Mouse (Mus musculus) CH12.LX (cell line): ENCODE measurements around the gene Igsf23. TPM values are rescaled to one million over a fixed set of nuclear protein-coding genes. Genes with fewer than 3 reads are reported as not detected.

ENCODE experiments used
- DNase-seq: peaks from one replicate; pipeline ENCODE4 v3.0.0-alpha.2; 2013; ENCODE audit errors: extremely low read depth
- H3K27ac ChIP-seq: 2 replicates; pipeline ENCODE4 v1.5.1; 2012; ENCODE audit warnings: low read depth, mild to moderate bottlenecking, control low read depth, moderate library complexity; ENCODE audit not compliant: insufficient read depth
- H3K27me3 ChIP-seq: replicated peaks from 2 replicates; pipeline ENCODE3; 2012; ENCODE audit warnings: inconsistent platforms
- H3K36me3 ChIP-seq, 2 experiments: replicated peaks in 1 of 2; 2 replicates each; pipeline versions ENCODE3 to v1.6.1; 2012; ENCODE audit warnings: inconsistent platforms in 1 of 2, low read length in 1 of 2, mild to moderate bottlenecking in 1 of 2, mixed read lengths in 1 of 2, moderate library complexity in 1 of 2; ENCODE audit not compliant: control insufficient read depth in 1 of 2, insufficient read depth in 1 of 2
- H3K4me1 ChIP-seq, 2 experiments: 2 replicates each; pipeline ENCODE4 v1.6.1; 2012; ENCODE audit warnings: inconsistent platforms in 1 of 2, moderate library complexity in 1 of 2; ENCODE audit not compliant: insufficient read depth in 2 of 2, control insufficient read depth in 1 of 2
- H3K4me2 ChIP-seq: 2 replicates; pipeline ENCODE4 v1.6.1; 2012; ENCODE audit warnings: low read depth, mild to moderate bottlenecking, control low read depth; ENCODE audit not compliant: poor library complexity, insufficient read depth, severe bottlenecking
- H3K4me3 ChIP-seq, 3 experiments: fragments of 150-350 bp in 1 of 3; sonication (generic) in 1 of 3; replicated peaks in 1 of 3; 2 replicates each; pipeline versions ENCODE3 to v1.5.1; 2011 to 2012; ENCODE audit warnings: low read depth in 2 of 3, low read length in 2 of 3, mild to moderate bottlenecking in 2 of 3, moderate library complexity in 2 of 3, control low read depth in 1 of 3, improper control_type of control experiment in 1 of 3, inconsistent platforms in 1 of 3, mixed read lengths in 1 of 3; ENCODE audit not compliant: poor library complexity in 1 of 3
- H3K79me2 ChIP-seq: replicated peaks from 2 replicates; pipeline ENCODE4 v1.6.1; 2012; ENCODE audit warnings: mild to moderate bottlenecking, moderate library complexity; ENCODE audit not compliant: control insufficient read depth, poor library complexity, insufficient read depth, severe bottlenecking; ENCODE audit errors: extremely low read depth
- H3K9ac ChIP-seq: 2 replicates; pipeline ENCODE4 v1.6.1; 2012; ENCODE audit warnings: low read depth, mild to moderate bottlenecking, control low read depth, moderate library complexity; ENCODE audit not compliant: insufficient read depth
- H3K9me3 ChIP-seq: replicated peaks from 2 replicates; pipeline ENCODE3; 2012; ENCODE audit warnings: low read length, inconsistent platforms, mixed read lengths
- CHD1 ChIP-seq: IDR thresholded peaks from 2 replicates; pipeline ENCODE4 v1.6.1; 2012; ENCODE audit warnings: low read depth, low read length, improper control_type of control experiment, inconsistent platforms
- CHD2 ChIP-seq: IDR thresholded peaks from 2 replicates; pipeline ENCODE4 v1.6.1; 2011; ENCODE audit warnings: low read length, improper control_type of control experiment
- ELF1 ChIP-seq: IDR thresholded peaks from 2 replicates; pipeline ENCODE4 v1.6.1; 2014; ENCODE audit warnings: low read depth, mild to moderate bottlenecking, inconsistent platforms, low read length, improper control_type of control experiment
- EP300 ChIP-seq: IDR thresholded peaks from 2 replicates; pipeline ENCODE4 v1.6.1; 2011; ENCODE audit warnings: low read length, improper control_type of control experiment
- ETS1 ChIP-seq: conservative IDR thresholded peaks from 2 replicates; pipeline ENCODE4 v1.6.1; 2012; ENCODE audit warnings: low read depth, mild to moderate bottlenecking, inconsistent platforms, low read length, improper control_type of control experiment, moderate library complexity
- HCFC1 ChIP-seq: IDR thresholded peaks from 2 replicates; pipeline ENCODE4 v1.6.1; 2012; ENCODE audit warnings: low read depth, mild to moderate bottlenecking, inconsistent platforms, low read length, improper control_type of control experiment
- IRF4 ChIP-seq: IDR thresholded peaks from 2 replicates; pipeline ENCODE4 v1.6.1; 2014; ENCODE audit warnings: low read depth, mild to moderate bottlenecking, inconsistent platforms, low read length, improper control_type of control experiment
- JUND ChIP-seq: conservative IDR thresholded peaks from 2 replicates; pipeline ENCODE4 v1.6.1; 2011; ENCODE audit warnings: low read depth, low read length, improper control_type of control experiment
- KAT2A ChIP-seq: IDR thresholded peaks from 2 replicates; pipeline ENCODE4 v1.6.1; 2012; ENCODE audit warnings: low read length, improper control_type of control experiment, inconsistent platforms; ENCODE audit not compliant: insufficient replicate concordance
- MAFK ChIP-seq: IDR thresholded peaks from 2 replicates; pipeline ENCODE4 v1.6.1; 2011; ENCODE audit warnings: low read length, improper control_type of control experiment; ENCODE audit not compliant: insufficient replicate concordance
- MAX ChIP-seq: IDR thresholded peaks from 2 replicates; pipeline ENCODE4 v1.6.1; 2011; ENCODE audit warnings: low read length, improper control_type of control experiment
- MAZ ChIP-seq: IDR thresholded peaks from 2 replicates; pipeline ENCODE4 v1.6.1; 2012; ENCODE audit warnings: low read depth, mild to moderate bottlenecking, inconsistent platforms, low read length, improper control_type of control experiment, moderate library complexity
- MEF2A ChIP-seq: IDR thresholded peaks from 2 replicates; pipeline ENCODE4 v1.6.1; 2014; ENCODE audit warnings: low read depth, mild to moderate bottlenecking, inconsistent platforms, low read length, improper control_type of control experiment, borderline replicate concordance
- NELFE ChIP-seq: IDR thresholded peaks from 2 replicates; pipeline ENCODE4 v1.6.1; 2011; ENCODE audit warnings: low read depth, low read length, improper control_type of control experiment
- PAX5 ChIP-seq: IDR thresholded peaks from 2 replicates; pipeline ENCODE4 v1.6.1; 2012; ENCODE audit warnings: low read length, inconsistent platforms, mixed read lengths
- POLR2A ChIP-seq: IDR thresholded peaks from 2 replicates; pipeline ENCODE4 v1.6.1; 2011; ENCODE audit warnings: low read depth, mild to moderate bottlenecking, improper control_type of control experiment, low read length
- POLR2AphosphoS2 ChIP-seq: IDR thresholded peaks from 2 replicates; pipeline ENCODE4 v1.6.1; 2011; ENCODE audit warnings: low read depth, low read length, improper control_type of control experiment
- RCOR1 ChIP-seq: conservative IDR thresholded peaks from 2 replicates; pipeline ENCODE4 v1.6.1; 2012; ENCODE audit warnings: low read depth, mild to moderate bottlenecking, inconsistent platforms, low read length, improper control_type of control experiment
- USF2 ChIP-seq: conservative IDR thresholded peaks from 2 replicates; pipeline ENCODE4 v1.6.1; 2011; ENCODE audit warnings: low read depth, low read length, improper control_type of control experiment
- ZKSCAN1 ChIP-seq: IDR thresholded peaks from 2 replicates; pipeline ENCODE4 v1.6.1; 2012; ENCODE audit warnings: low read depth, inconsistent platforms, low read length, improper control_type of control experiment, borderline replicate concordance
- ZNF384 ChIP-seq: IDR thresholded peaks from 2 replicates; pipeline ENCODE4 v1.6.1; 2012; ENCODE audit warnings: low read depth, low read length, improper control_type of control experiment, inconsistent platforms
- dilution Hi-C: fragments of 300-500 bp; cut with MboI; formaldehyde crosslinking; loops from 2 replicates; pipeline ENCODE4 v1.14.3; 2020; ENCODE audit warnings: low sequenced_read_pairs; ENCODE audit not compliant: extremely low pct_unique_long_range_greater_than_20kb, extremely low pct_ligation_motif_present
- in situ Hi-C: fragments of 300-500 bp; cut with MboI; formaldehyde crosslinking; loops from 3 replicates; pipeline ENCODE4 v1.14.3; 2019; ENCODE audit warnings: low sequenced_read_pairs, low pct_ligation_motif_present, low pct_unique_long_range_greater_than_20kb, mixed read lengths
- polyA plus RNA-seq: library from polyadenylated mRNA; unstranded; fragments of >175 nt; gene quantifications from 2 replicates; pipeline ENCODE4 v1.2.1, GENCODE M21; 2012; ENCODE audit warnings: low read depth; ENCODE audit not compliant: insufficient read length
- total RNA-seq, 2 experiments: library from RNA; depleted of rRNA; stranded (reverse); fragments of 300-350 nt in 1 of 2; fragments of >200 nt in 1 of 2; gene quantifications; 2 replicates each; pipeline ENCODE4 v1.2.3; 2012 to 2014

Igsf23 gene
- total and polyA plus RNA-seq, 3 experiments: 0.08 TPM; not detected in 2

DNA sequence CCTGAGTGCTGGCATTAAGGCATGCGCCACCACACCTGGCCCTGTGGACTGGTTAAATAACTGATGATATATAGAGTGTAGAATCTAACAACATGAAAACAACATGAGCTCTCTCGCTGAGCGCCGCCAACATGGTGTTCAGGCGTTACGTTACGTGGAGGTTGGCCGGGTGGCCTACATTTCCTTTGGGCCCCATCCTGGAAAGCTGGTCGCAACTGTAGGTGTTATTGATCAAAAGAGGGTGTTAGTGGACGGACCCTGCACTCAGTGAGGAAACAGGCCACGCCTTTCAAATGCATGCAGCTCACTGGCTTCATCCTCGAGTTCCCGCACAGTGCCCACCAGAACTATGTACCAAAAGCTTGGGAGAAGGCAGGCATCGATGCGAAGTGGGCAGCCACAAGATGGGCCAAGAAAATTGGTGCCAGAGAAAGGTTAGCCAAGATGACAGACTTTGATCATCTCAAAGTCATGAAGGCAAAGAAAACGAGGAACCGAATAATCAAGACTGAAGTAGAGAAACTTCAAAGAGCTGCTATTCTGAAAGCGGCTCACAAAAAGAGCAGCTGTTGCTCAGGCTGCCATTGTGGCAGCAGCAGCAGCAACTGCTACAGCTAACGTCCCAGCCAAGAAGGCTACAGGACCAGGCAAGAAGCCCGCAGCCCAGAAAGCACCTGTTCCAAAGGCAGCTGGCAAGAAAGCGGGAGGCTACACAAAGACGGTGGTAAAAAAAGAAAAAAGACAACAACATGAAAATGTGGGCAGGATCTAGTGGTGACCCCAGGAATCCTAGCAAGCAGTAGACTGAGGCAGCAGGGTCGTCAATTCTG, 38.6 kb downstream of the Igsf23 start:
- H3K4me1 ChIP-seq: peaks cover 0 to 3% of the 10 kb centered on the region in 2 experiments; a peak in 1 of 4 replicates
- TF ChIP-seq MEF2A (no peak), POLR2A (no peak), ZKSCAN1 (no peak), MAX (no peak), HCFC1 (no peak), POLR2AphosphoS2 (no peak), ELF1 (no peak), USF2 (no peak), CHD2 (no peak)
- no peaks in the 10 kb centered on the region for H3K27me3 ChIP-seq
- dilution Hi-C loops (no loop called here), in situ Hi-C loops (loop anchor here (5.0 kb wide), 1 partner anchor 45 kb away; no protein-coding TSS in a partner anchor)
- H3K9ac ChIP-seq: no peak overlapping the region
- H3K4me2 ChIP-seq: no peak overlapping the region
- peaks cover 58 to 85% of the 10 kb centered on the region in 2 experiments for H3K36me3 ChIP-seq
- no peak for DNase-seq
- no peaks in the 10 kb centered on the region for H3K79me2 ChIP-seq
- no peaks in the 10 kb centered on the region for H3K9me3 ChIP-seq
- H3K27ac ChIP-seq: no peak overlapping the region
- H3K4me3 ChIP-seq: no peak overlapping the region

- H3K4me3 ChIP-seq: no peak overlapping the region
- DNase-seq: no peak
- H3K27me3 ChIP-seq: no peaks in the 10 kb centered on the region
- H3K27ac ChIP-seq: no peak overlapping the region
- peaks cover 0 to 3% of the 10 kb centered on the region in 2 experiments; a peak in 1 of 4 replicates for H3K4me1 ChIP-seq
- in situ Hi-C loops (loop anchor here (5.0 kb wide), 1 partner anchor 46 kb away; no protein-coding TSS in a partner anchor), dilution Hi-C loops (no loop called here)
- H3K9me3 ChIP-seq: no peaks in the 10 kb centered on the region
- no peaks in the 10 kb centered on the region for H3K79me2 ChIP-seq
- peaks cover 56 to 84% of the 10 kb centered on the region in 2 experiments for H3K36me3 ChIP-seq
- H3K9ac ChIP-seq: no peak overlapping the region
- H3K4me2 ChIP-seq: no peak overlapping the region
- TF ChIP-seq MAFK (no peak), ETS1 (no peak), EP300 (no peak), PAX5 (no peak), CHD2 (no peak), MAZ (no peak), KAT2A (no peak), ZNF384 (no peak), JUND (no peak), RCOR1 (no peak), MEF2A (no peak), CHD1 (no peak), IRF4 (no peak), NELFE (no peak)
Measured at GRCm38 (mm10) chr7:19911292-19911658, 39.3 kb downstream of the Igsf23 start.
